Mouse (Mus musculus) E14TG2a.4 (cell line): Measurements from ENCODE around the gene Riok1.

ENCODE experiments used
- CTCF ChIP-seq: conservative IDR thresholded peaks from 2 replicates; pipeline ENCODE4 v1.5.1; 2014; ENCODE audit warnings: low read length
- POU5F1 ChIP-seq: IDR thresholded peaks from 2 replicates; pipeline ENCODE4 v1.6.1; 2014; ENCODE audit warnings: low read length, borderline replicate concordance

GRCm38 (mm10) chr13:38077113-38077512 is 40.3 kb downstream of the Riok1 start:
- no peak for TF ChIP-seq CTCF
- TF ChIP-seq POU5F1 = no peak
